Mouse (Mus musculus) liver, embryonic 14.5 days (tissue): ENCODE measurements around the gene Tmem238l. TPM values are rescaled to one million over a fixed set of nuclear protein-coding genes. Genes with fewer than 3 reads are reported as not detected.

Experiments
- ATAC-seq: fragments of 200-750 bp; cut with Nextera tagmentation; 2 replicates; pipeline ENCODE4 v1.8.0; 2017; ENCODE audit warnings: moderate number of reproducible peaks, mild to moderate bottlenecking, moderate library complexity; ENCODE audit not compliant: insufficient read depth
- DNase-seq, 3 experiments: peaks; one replicate each; pipeline ENCODE4 v3.0.0-alpha.2; 2012 to 2013; ENCODE audit warnings: low read depth in 3 of 3, low spot score in 3 of 3
- H3K27ac ChIP-seq: fragments of 300-500 bp; sonication (generic); 2 replicates; pipeline ENCODE4 v1.5.1; 2014; ENCODE audit warnings: moderate library complexity, mild to moderate bottlenecking, control low read depth, inconsistent platforms
- H3K27me3 ChIP-seq: fragments of 300-500 bp; sonication (generic); 2 replicates; pipeline ENCODE4 v1.6.1; 2014; ENCODE audit warnings: mild to moderate bottlenecking, low read length, moderate library complexity; ENCODE audit not compliant: control insufficient read depth, insufficient read depth
- H3K36me3 ChIP-seq: fragments of 300-500 bp; sonication (generic); replicated peaks from 2 replicates; pipeline ENCODE4 v1.6.1; 2014; ENCODE audit warnings: low read depth; ENCODE audit not compliant: control insufficient read depth, insufficient read depth
- H3K4me1 ChIP-seq, 2 experiments: fragments of 200-500 bp in 1 of 2; fragments of 300-500 bp in 1 of 2; sonication (generic) in 1 of 2; replicated peaks; 2 replicates each; pipeline ENCODE4 v1.6.1; 2012 to 2014; ENCODE audit warnings: antibody characterized with exemption in 1 of 2, inconsistent platforms in 1 of 2, low read length in 1 of 2; ENCODE audit not compliant: control insufficient read depth in 2 of 2, insufficient read depth in 2 of 2
- H3K4me2 ChIP-seq: fragments of 300-500 bp; sonication (generic); 2 replicates; pipeline ENCODE4 v1.6.1; 2014; ENCODE audit warnings: low read depth, mild to moderate bottlenecking, control low read depth, moderate library complexity
- H3K4me3 ChIP-seq, 2 experiments: fragments of 200-500 bp in 1 of 2; fragments of 300-500 bp in 1 of 2; sonication (generic) in 1 of 2; 2 replicates each; pipeline ENCODE4 v1.5.1; 2012 to 2014; ENCODE audit warnings: low read depth in 2 of 2, low read length in 2 of 2, mild to moderate bottlenecking in 2 of 2, control low read depth in 1 of 2, inconsistent platforms in 1 of 2, moderate library complexity in 1 of 2; ENCODE audit not compliant: insufficient read depth in 1 of 2
- H3K9ac ChIP-seq: fragments of 300-500 bp; sonication (generic); replicated peaks from 2 replicates; pipeline ENCODE4 v1.6.1; 2014; ENCODE audit warnings: mild to moderate bottlenecking, control low read depth, moderate library complexity
- H3K9me3 ChIP-seq: fragments of 300-500 bp; sonication (generic); 2 replicates; pipeline ENCODE4 v1.6.1; 2016; ENCODE audit warnings: low read length, mixed read lengths; ENCODE audit not compliant: control insufficient read depth
- CTCF ChIP-seq: IDR thresholded peaks from 2 replicates; pipeline ENCODE4 v1.5.1; 2016; ENCODE audit warnings: antibody characterized with exemption, low read depth, control low read depth
- EP300 ChIP-seq: IDR thresholded peaks from 2 replicates; pipeline ENCODE4 v1.6.1; 2016; ENCODE audit warnings: antibody characterized with exemption, low read depth
- WGBS: fragments of 180-500 bp; shearing (Covaris S2); extraction: QIAGEN DNeasy Blood & Tissue Kit; methylation state at CpG from one replicate; pipeline ENCODE4 v1.1.7; 2014; ENCODE audit not compliant: insufficient replicate concordance; 5-methylcytosine and 5-hydroxymethylcytosine counted together
- polyA plus RNA-seq, 2 experiments: library from polyadenylated mRNA; depleted of rRNA in 1 of 2; stranded (reverse) in 1 of 2; unstranded in 1 of 2; fragments of >200 nt; fragmentation: Nextera tagmentation in 1 of 2; extraction: Ambion mirVana in 1 of 2; gene quantifications; 2 replicates each; pipeline versions ENCODE4 v1.2.1 to v1.2.3; 2012 to 2014

Tmem238l gene
- polyA plus RNA-seq, 2 experiments: not detected

GRCm38 (mm10) chr11:67000671-67001070, 44.2 kb downstream of the Tmem238l start:
- Histone ChIP-seq H3K9me3 (no peaks in the 10 kb centered on the region), H3K4me1 (no peaks in the 10 kb centered on the region), H3K27me3 (no peaks in the 10 kb centered on the region), H3K4me2 (no peak overlapping the region), H3K9ac (no peak overlapping the region), H3K36me3 (no peaks in the 10 kb centered on the region), H3K4me3 (no peak overlapping the region), H3K27ac (no peak overlapping the region)
- ATAC-seq: no peak
- 62% methylated on average over 4 of the region's 4 CpGs for WGBS
- TF ChIP-seq EP300 (no peak), CTCF (no peak)
- no peak for DNase-seq

DNA sequence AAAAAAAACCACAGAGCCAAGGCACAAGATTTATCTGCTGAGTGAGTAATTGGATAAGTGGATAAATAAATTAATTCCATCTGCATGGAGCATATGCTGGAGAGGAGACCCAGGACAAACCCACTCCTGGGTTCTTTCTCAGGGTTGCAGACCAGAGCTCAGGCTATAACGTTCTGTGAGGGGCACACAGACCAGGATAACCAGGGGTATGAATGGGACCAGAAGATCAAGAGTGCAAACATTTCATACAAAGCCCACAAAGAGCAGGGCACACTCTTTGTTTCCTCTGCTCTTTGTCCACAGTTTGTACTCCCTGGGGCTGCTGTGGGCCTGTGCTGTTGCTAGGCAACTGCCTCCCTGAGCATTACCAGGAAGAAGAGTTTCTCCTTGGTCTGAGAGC, 45.3 kb downstream of the Tmem238l start:
- WGBS: 43% methylated on average over 1 of the region's 1 CpGs

GRCm38 (mm10) chr11:67002911-67003310, 46.5 kb downstream of the Tmem238l start:
- Histone ChIP-seq H3K9ac (no peak overlapping the region), H3K9me3 (no peaks in the 10 kb centered on the region), H3K4me1 (no peaks in the 10 kb centered on the region), H3K27me3 (no peaks in the 10 kb centered on the region), H3K4me2 (no peak overlapping the region), H3K36me3 (no peaks in the 10 kb centered on the region), H3K4me3 (no peak overlapping the region), H3K27ac (no peak overlapping the region)
- WGBS: 7% methylated on average over 2 of the region's 2 CpGs
- ATAC-seq (no peak), DNase-seq (no peak)
- TF ChIP-seq EP300 (no peak), CTCF (no peak)

More for the DNA sequence above, 45.3 kb downstream of the Tmem238l start:
- H3K36me3 ChIP-seq: no peaks in the 10 kb centered on the region
- no peak overlapping the region for H3K4me3 ChIP-seq
- DNase-seq: no peak
- H3K9ac ChIP-seq: no peak overlapping the region
- no peaks in the 10 kb centered on the region for H3K4me1 ChIP-seq
- TF ChIP-seq EP300 (no peak), CTCF (no peak)
- no peak for ATAC-seq
- no peak overlapping the region for H3K4me2 ChIP-seq
- H3K9me3 ChIP-seq: no peaks in the 10 kb centered on the region
- no peaks in the 10 kb centered on the region for H3K27me3 ChIP-seq
- H3K27ac ChIP-seq: no peak overlapping the region

- Histone ChIP-seq H3K9me3 (no peaks in the 10 kb centered on the region), H3K36me3 (no peaks in the 10 kb centered on the region), H3K4me1 (no peaks in the 10 kb centered on the region), H3K4me2 (no peak overlapping the region), H3K27ac (no peak overlapping the region), H3K27me3 (no peaks in the 10 kb centered on the region), H3K9ac (no peak overlapping the region), H3K4me3 (no peak overlapping the region)
- DNase-seq (no peak), ATAC-seq (no peak)
- no peak for TF ChIP-seq EP300
- no peak for TF ChIP-seq CTCF
- 73% methylated on average over 8 of the region's 8 CpGs for WGBS
These were observed 51.5 kb downstream of the Tmem238l start for GRCm38 (mm10) chr11:67007961-67008360.

DNA sequence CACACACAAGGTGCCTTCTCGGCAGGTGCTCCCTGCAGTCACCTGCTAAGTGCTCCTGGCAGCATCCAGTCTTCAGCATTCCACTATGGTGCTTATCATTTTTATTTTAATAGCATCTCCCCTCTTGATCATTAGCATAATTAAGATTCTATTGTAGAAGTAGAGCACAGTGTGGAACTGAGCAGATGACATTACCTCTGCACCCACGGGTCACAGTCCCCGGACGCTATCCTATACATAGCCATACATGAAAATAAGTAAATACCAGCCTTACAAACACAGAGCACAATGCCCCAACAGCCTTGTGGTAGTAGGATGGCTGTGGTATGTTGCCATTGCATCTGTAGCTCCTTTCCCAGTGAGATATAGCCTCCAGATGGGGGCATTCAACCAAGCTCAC, 52.1 kb downstream of the Tmem238l start:
- Histone ChIP-seq H3K9ac (no peak overlapping the region), H3K4me3 (no peak overlapping the region), H3K36me3 (no peaks in the 10 kb centered on the region), H3K4me1 (no peaks in the 10 kb centered on the region), H3K27ac (no peak overlapping the region), H3K9me3 (no peaks in the 10 kb centered on the region), H3K27me3 (no peaks in the 10 kb centered on the region), H3K4me2 (no peak overlapping the region)
- TF ChIP-seq EP300 (no peak), CTCF (no peak)
- no peak for ATAC-seq
- no peak for DNase-seq
- WGBS: 72% methylated on average over 4 of the region's 4 CpGs

- no peaks in the 10 kb centered on the region for H3K27me3 ChIP-seq
- H3K4me3 ChIP-seq: no peak overlapping the region
- ATAC-seq (no peak), DNase-seq (no peak)
- WGBS: 6% methylated on average over 8 of the region's 8 CpGs
- no peaks in the 10 kb centered on the region for H3K9me3 ChIP-seq
- no peak overlapping the region for H3K9ac ChIP-seq
- H3K36me3 ChIP-seq: no peaks in the 10 kb centered on the region
- no peak overlapping the region for H3K4me2 ChIP-seq
- no peak for TF ChIP-seq EP300
- no peak for TF ChIP-seq CTCF
- no peak overlapping the region for H3K27ac ChIP-seq
- H3K4me1 ChIP-seq: no peaks in the 10 kb centered on the region
These were observed 54.0 kb downstream of the Tmem238l start for GRCm38 (mm10) chr11:67010430-67010829.
